8 mouse cellular contexts compared by ENCODE assay signal in the genomic region with DNA sequence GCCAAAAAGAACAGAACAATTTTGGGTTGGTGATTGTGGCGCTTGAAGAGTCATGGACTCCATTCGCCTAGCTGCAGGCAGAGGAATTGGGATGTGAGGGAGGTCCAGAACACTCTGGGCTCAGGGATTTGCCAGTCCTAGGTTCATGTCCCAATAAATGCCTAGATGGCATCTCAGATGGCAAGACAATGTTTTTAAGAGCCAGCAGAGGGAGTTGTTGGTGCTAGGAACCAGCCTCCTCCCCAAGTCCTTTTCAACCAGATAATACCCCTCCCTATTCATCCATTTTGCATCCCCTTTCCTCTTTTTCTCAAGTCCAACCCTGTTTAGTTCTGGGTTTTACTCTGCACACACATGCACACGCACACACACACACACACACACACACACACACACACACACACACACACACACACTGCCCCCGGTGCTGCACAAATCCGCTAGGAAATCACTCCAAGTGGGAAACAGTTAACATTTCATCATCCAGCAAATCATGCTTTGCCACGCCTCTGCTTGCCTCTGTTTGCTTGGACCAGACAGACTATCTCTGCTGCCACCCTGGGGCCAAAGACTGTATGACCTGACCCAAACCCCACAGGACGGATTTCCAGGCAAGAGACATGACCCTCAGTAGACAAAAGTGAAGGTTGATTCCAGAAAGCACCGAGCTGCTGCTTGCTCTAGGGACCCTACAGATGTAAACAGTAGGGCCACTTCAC. TPM values are rescaled to one million over a fixed set of nuclear protein-coding genes. Genes with fewer than 3 reads are reported as not detected.
A peak's percentile ranks its signal among the peaks of the same experiment; 100 is the strongest.
DNase-seq lines count a peak whose midpoint lies in the region; ATAC-seq and TF ChIP-seq lines count a peak whose summit lies in the region.

No protein-coding gene starts in this region.

- intact Hi-C loops in heart, postnatal 25 days (cut with DNase I): loop anchor here (5.0 kb wide), 2 partner anchors 48 to 158 kb away; no protein-coding TSS in a partner anchor

- TF ChIP-seq EP300 in ES-Bruce4 (IDR thresholded peaks at IDR 0.05; ENCODE audit: insufficient read depth, low read depth, low read length): no peak

- no peaks in the 10 kb centered on the region for H3K9me3 ChIP-seq in ES-Bruce4 (replicated peaks; ENCODE audit: control insufficient read depth, insufficient read depth, low read length, poor library complexity, severe bottlenecking)
- no peaks in the 10 kb centered on the region for H3K9me3 ChIP-seq in forebrain, embryonic 13.5 days (replicated peaks)

- H3K9ac ChIP-seq in ES-Bruce4 (ENCODE audit: low read depth, poor library complexity, severe bottlenecking): peak overlapping the region; percentile 46
- H3K9ac ChIP-seq in forebrain, embryonic 13.5 days: 0 out of 2 replicates have a peak overlapping the region, but pooled peaks have one; percentile 40

- H3K4me1 ChIP-seq in ES-Bruce4 (ENCODE audit: control insufficient read depth, insufficient read depth, low read length): no peaks in the 10 kb centered on the region
- H3K4me1 ChIP-seq in brown adipose tissue, adult 24 weeks (ENCODE audit: control insufficient read depth, insufficient read depth, insufficient read length, low read length): no peaks in the 10 kb centered on the region
- 0 out of 2 replicates have a peak, but pooled peaks cover 7% of the 10 kb centered on the region for H3K4me1 ChIP-seq in forebrain, embryonic 13.5 days
- 0 out of 2 replicates have a peak, but pooled peaks cover 2% of the 10 kb centered on the region for H3K4me1 ChIP-seq in lung, adult 2 months (ENCODE audit: control insufficient read depth, insufficient read depth, low read length)

- peak overlapping the region; percentile 26; the same call in 1 of the 2 replicates for H3K27ac ChIP-seq in ES-Bruce4 (ENCODE audit: insufficient read depth, low read length)
- H3K27ac ChIP-seq in brown adipose tissue, adult 24 weeks (replicated peaks; ENCODE audit: low read depth, low read length): no peak overlapping the region
- H3K27ac ChIP-seq in forebrain, embryonic 13.5 days: peak overlapping the region; percentile 48; the same call in 1 of the 2 replicates

- peak; percentile 44 for TF ChIP-seq CTCF in ES-Bruce4 (IDR thresholded peaks at IDR 0.05; ENCODE audit: low read depth, low read length)
- TF ChIP-seq CTCF in lung, adult 2 months (IDR thresholded peaks at IDR 0.05; ENCODE audit: insufficient read depth, low read length): peak; percentile 60

- H3K27me3 ChIP-seq in ES-Bruce4 (ENCODE audit: control insufficient read depth, insufficient read depth, low read length, poor library complexity, severe bottlenecking): no peaks in the 10 kb centered on the region
- H3K27me3 ChIP-seq in forebrain, embryonic 13.5 days: no peaks in the 10 kb centered on the region

- 51% methylated on average over 8 of the region's 8 CpGs for WGBS in forebrain, embryonic 13.5 days
- WGBS in lung, adult 2 months: 37% methylated on average over 8 of the region's 8 CpGs

- no peak for TF ChIP-seq POLR2A in ES-Bruce4 (IDR thresholded peaks at IDR 0.05; ENCODE audit: insufficient read depth, low read length)
- TF ChIP-seq POLR2A in lung, adult 2 months (IDR thresholded peaks at IDR 0.05; ENCODE audit: borderline replicate concordance, extremely low read depth, low read depth, low read length): no peak

- peak overlapping the region; percentile 54 for H3K4me3 ChIP-seq in ES-Bruce4 (ENCODE audit: low read depth, low read length)
- peak overlapping the region; percentile 48 for H3K4me3 ChIP-seq in brown adipose tissue, adult 24 weeks (ENCODE audit: insufficient read depth, low read depth, low read length)
- peak overlapping the region; percentile 17; the same call in 1 of the 2 replicates for H3K4me3 ChIP-seq in forebrain, embryonic 13.5 days
- peak overlapping the region; percentile 36 for H3K4me3 ChIP-seq in lung, adult 2 months (replicated peaks; ENCODE audit: extremely low read depth, low read depth, low read length)

- H3K4me2 ChIP-seq in forebrain, embryonic 13.5 days: peak overlapping the region; percentile 52

- DNase-seq in heart, postnatal 25 days (ENCODE audit: low spot score): peak; percentile 13
- DNase-seq in layer of hippocampus, adult 11-12 months (ENCODE audit: low spot score): peak; percentile 53
- DNase-seq in lung, adult 2 months: peak; percentile 37
- DNase-seq in thymus, postnatal 4 days: peak; percentile 55

- peak; percentile 23 for ATAC-seq in forebrain, embryonic 13.5 days
- ATAC-seq in neutrophil, adult 5-6 weeks (ENCODE audit: extremely low read depth, insufficient number of reproducible peaks, low FRiP score, poor library complexity, severe bottlenecking): peak; percentile 72

- no peaks in the 10 kb centered on the region for H3K36me3 ChIP-seq in ES-Bruce4 (ENCODE audit: control insufficient read depth, insufficient read depth, low read length, poor library complexity, severe bottlenecking)
- H3K36me3 ChIP-seq in forebrain, embryonic 13.5 days (ENCODE audit: poor library complexity, severe bottlenecking): no peaks in the 10 kb centered on the region

RNA-seq across cellular contexts. Expression of a gene that starts 22.3 kb away (rescaled TPM):
- polyA plus RNA-seq in ES-Bruce4 (2011; ENCODE audit: insufficient read depth, insufficient read length, low read depth, missing spikeins): 62.7 and 68.0 TPM in 2 replicates
- 46.6 and 49.7 TPM in 2 replicates for polyA plus RNA-seq in brown adipose tissue, adult 24 weeks (2012; ENCODE audit: insufficient read depth, insufficient read length, missing spikeins)
- 167 and 187 TPM in 2 replicates for polyA plus RNA-seq in forebrain, embryonic 13.5 days (2015; fragmentation: Nextera tagmentation; extraction: Ambion mirVana)
- 10 to 100 TPM; 81.2 to 86.3 TPM for total RNA-seq in heart, postnatal 25 days (2021)
- 149 and 167 TPM in 2 replicates for polyA plus RNA-seq in lung, adult 2 months (2012; rRNA removed)
- 92.4 and 100 TPM in 2 replicates for total RNA-seq in neutrophil, adult 5-6 weeks (2017)

RNA-seq across cellular contexts. Expression of a gene that starts 50.1 kb away (rescaled TPM):
- 34.6 and 40.8 TPM in 2 replicates for polyA plus RNA-seq in ES-Bruce4 (2011; ENCODE audit: insufficient read depth, insufficient read length, low read depth, missing spikeins)
- not detected in 2 replicates for polyA plus RNA-seq in brown adipose tissue, adult 24 weeks (2012; ENCODE audit: insufficient read depth, insufficient read length, missing spikeins)
- polyA plus RNA-seq in forebrain, embryonic 13.5 days (2015; fragmentation: Nextera tagmentation; extraction: Ambion mirVana): 2.2 and 4.4 TPM in 2 replicates
- 1 to 10 TPM; 5.5 to 7.1 TPM for total RNA-seq in heart, postnatal 25 days (2021)
- 14.6 and 15.3 TPM in 2 replicates for polyA plus RNA-seq in lung, adult 2 months (2012; rRNA removed)
- not detected in 2 replicates for total RNA-seq in neutrophil, adult 5-6 weeks (2017)
